Mouse (Mus musculus) stomach, postnatal 0 days (tissue): Measurements from ENCODE around the gene Dgki.

Source experiments
- CTCF ChIP-seq: IDR thresholded peaks from 2 replicates; pipeline ENCODE4 v1.5.1; 2016; ENCODE audit warnings: antibody characterized with exemption, low read depth, mild to moderate bottlenecking, moderate library complexity
- EP300 ChIP-seq: optimal IDR thresholded peaks from 2 replicates; pipeline ENCODE3; 2016; ENCODE audit warnings: antibody characterized with exemption

DNA sequence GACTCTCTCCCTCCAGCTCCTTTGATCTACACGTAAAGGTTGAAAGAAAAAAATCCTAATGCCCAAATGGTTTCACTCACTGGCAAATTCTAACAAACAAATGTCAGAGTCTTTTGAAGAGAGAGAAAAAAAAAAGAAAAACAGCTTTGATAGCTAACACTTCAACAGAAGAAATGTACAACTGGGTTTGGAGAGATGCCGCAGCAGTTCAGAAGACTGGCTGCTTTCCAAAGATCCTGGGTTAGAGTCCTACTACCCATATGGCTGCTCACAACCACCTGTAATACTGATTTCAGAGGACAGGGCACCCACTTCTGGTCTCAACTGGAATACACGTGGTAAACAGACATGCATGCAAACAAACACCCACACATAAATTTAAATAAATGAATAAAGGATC, 309.8 kb downstream of the Dgki start:
- TF ChIP-seq CTCF = no peak
- TF ChIP-seq EP300 = no peak
